ENCODE assay signal across 8 mouse cellular contexts in the genomic region with DNA sequence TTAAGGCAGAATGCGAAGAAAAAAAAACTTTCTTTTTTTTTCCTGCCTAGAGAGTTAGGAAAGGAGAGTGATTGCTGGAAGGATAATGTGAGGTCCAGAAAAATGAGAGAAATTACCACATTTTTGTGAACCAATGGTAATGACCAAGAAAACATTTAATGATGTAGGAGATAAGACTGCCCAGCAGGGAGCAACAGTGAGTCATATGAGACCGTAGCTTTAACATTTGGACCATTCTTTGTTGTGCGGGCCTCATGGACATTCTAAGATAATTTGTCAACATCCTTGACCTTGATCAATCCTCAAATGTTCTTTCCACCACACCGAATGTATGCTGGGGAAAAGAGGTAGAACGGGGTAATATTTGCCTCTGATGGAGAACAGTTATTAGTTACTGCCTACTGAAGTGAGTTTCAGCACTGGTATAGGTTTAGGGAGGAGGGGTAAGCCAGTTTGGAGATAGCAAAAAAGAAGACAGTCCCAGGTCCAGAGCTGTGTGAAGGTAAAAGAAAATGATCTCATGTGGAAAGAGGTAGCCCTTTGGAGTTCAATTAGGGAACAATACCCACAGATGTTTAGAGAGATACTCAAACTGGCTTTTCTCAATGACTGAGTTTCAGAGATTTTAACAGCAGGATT. TPM values are rescaled to one million over a fixed set of nuclear protein-coding genes. Genes with fewer than 3 reads are reported as not detected.
DNase-seq lines count a peak whose midpoint lies in the region; ATAC-seq lines count a peak whose summit lies in the region.

No protein-coding gene starts in this region.

- no peak overlapping the region for H3K27ac ChIP-seq in midbrain, embryonic 16.5 days (ENCODE audit: low read length)
- H3K27ac ChIP-seq in midbrain, embryonic 11.5 days (ENCODE audit: low read depth, low read length) = no peak overlapping the region

- ATAC-seq in midbrain, embryonic 16.5 days = 0 out of 2 replicates have a peak, but pooled peaks have one; percentile 39
- no peak for ATAC-seq in midbrain, embryonic 11.5 days (ENCODE audit: low FRiP score)

- WGBS in midbrain, embryonic 16.5 days = 73% methylated on average over 5 of the region's 5 CpGs
- 81% methylated on average over 5 of the region's 5 CpGs for WGBS in midbrain, embryonic 11.5 days

- H3K4me2 ChIP-seq in midbrain, embryonic 16.5 days (ENCODE audit: low read length) = no peak overlapping the region
- no peak overlapping the region for H3K4me2 ChIP-seq in midbrain, embryonic 11.5 days

- H3K9me3 ChIP-seq in midbrain, embryonic 16.5 days (replicated peaks; ENCODE audit: control insufficient read depth, low read length, poor library complexity, severe bottlenecking) = no peaks in the 10 kb centered on the region
- H3K9me3 ChIP-seq in midbrain, embryonic 11.5 days (ENCODE audit: control insufficient read depth, low read length) = no peaks in the 10 kb centered on the region

- no peak overlapping the region for H3K9ac ChIP-seq in midbrain, embryonic 16.5 days (ENCODE audit: low read depth, low read length)
- H3K9ac ChIP-seq in midbrain, embryonic 11.5 days (ENCODE audit: low read length) = no peak overlapping the region

- peak; percentile 3 to 40 for DNase-seq in frontal cortex, postnatal 36 days (ENCODE audit: low spot score in 2 of 2)
- no peak for DNase-seq in frontal cortex, postnatal 25 days (ENCODE audit: low spot score in 2 of 2)
- no peak for DNase-seq in midbrain, embryonic 11.5 days (ENCODE audit: low spot score, missing footprints)
- DNase-seq in embryo, embryonic 10.5 days (ENCODE audit: low spot score) = peak; percentile 64
- DNase-seq in layer of hippocampus, postnatal 10 days (ENCODE audit: low spot score in 2 of 2) = peak; percentile 17 to 29
- DNase-seq in liver = no peak
- no peak for DNase-seq in spleen, adult 12 weeks (ENCODE audit: low spot score)

- H3K4me3 ChIP-seq in midbrain, embryonic 16.5 days (ENCODE audit: low read depth, low read length) = no peak overlapping the region
- no peak overlapping the region for H3K4me3 ChIP-seq in midbrain, embryonic 11.5 days (ENCODE audit: low read depth, low read length)

- H3K27me3 ChIP-seq in midbrain, embryonic 16.5 days (ENCODE audit: control insufficient read depth, insufficient read depth, low read depth, low read length) = no peaks in the 10 kb centered on the region
- no peaks in the 10 kb centered on the region for H3K27me3 ChIP-seq in midbrain, embryonic 11.5 days (ENCODE audit: control insufficient read depth, insufficient read depth, low read length)

- peaks cover 6% of the 10 kb centered on the region for H3K36me3 ChIP-seq in midbrain, embryonic 16.5 days (ENCODE audit: control insufficient read depth, insufficient read depth, low read length)
- H3K36me3 ChIP-seq in midbrain, embryonic 11.5 days (ENCODE audit: control insufficient read depth, insufficient read depth, low read length) = no peaks in the 10 kb centered on the region; the same call in 1 of the 2 replicates

- no peaks in the 10 kb centered on the region for H3K4me1 ChIP-seq in midbrain, embryonic 16.5 days (ENCODE audit: control insufficient read depth, insufficient read depth, low read length)
- H3K4me1 ChIP-seq in midbrain, embryonic 11.5 days (ENCODE audit: control insufficient read depth, insufficient read depth, low read length) = no peaks in the 10 kb centered on the region

RNA-seq across cellular contexts. Expression of a gene that starts 24.9 kb away (rescaled TPM):
- 68.4 and 70.5 TPM in 2 replicates for polyA plus RNA-seq in midbrain, embryonic 16.5 days (2015; fragmentation: Nextera tagmentation; extraction: Ambion mirVana)
- polyA plus RNA-seq in midbrain, embryonic 11.5 days (2014; fragmentation: Nextera tagmentation; extraction: Ambion mirVana) = 77.9 and 89.6 TPM in 2 replicates
- 10 to 100 TPM; 41.1 to 46.1 TPM for total RNA-seq in layer of hippocampus, postnatal 10 days (2021)

RNA-seq across cellular contexts. Expression of a gene that starts 54.3 kb away (rescaled TPM):
- 13.5 and 16.5 TPM in 2 replicates for polyA plus RNA-seq in midbrain, embryonic 16.5 days (2015; fragmentation: Nextera tagmentation; extraction: Ambion mirVana)
- polyA plus RNA-seq in midbrain, embryonic 11.5 days (2014; fragmentation: Nextera tagmentation; extraction: Ambion mirVana) = 48.5 and 49.3 TPM in 2 replicates
- total RNA-seq in layer of hippocampus, postnatal 10 days (2021) = 10 to 100 TPM; 14.5 to 16.6 TPM

Comparison
In these comparisons a context has a peak if more than half of its experiments do, and no peak if none do; other contexts are left out.
1. DNase-seq: peak in frontal cortex, postnatal 36 days (2 of 2), embryo, embryonic 10.5 days (single experiment) and layer of hippocampus, postnatal 10 days (2 of 2); none in frontal cortex, postnatal 25 days (0 of 2), midbrain, embryonic 11.5 days (single experiment), liver (single experiment) and spleen, adult 12 weeks (single experiment).